Mouse (Mus musculus): ENCODE data around the gene Scaf4. TPM values are rescaled to one million over a fixed set of nuclear protein-coding genes. Genes with fewer than 3 reads are reported as not detected.

The Scaf4 gene
- 23.7 TPM for polyA plus RNA-seq (2014; fragmentation: Illumina TruSeq; extraction: RNeasy Lipid Tissue Mini Kit (QIAGEN cat#74804))

GRCm38 (mm10) chr16:90283905-90284891 lies at the start of gene Scaf4:
TSS of gene Scaf4 (minus strand) at chr16:90284503.

GRCm38 (mm10) chr16:90220026-90220891 lies 64.0 kb downstream of the Scaf4 start, which contains the start of gene Sod1:
TSS of gene Sod1 (plus strand) at chr16:90220754.

Other genes with a start within 250 kb of the Scaf4 start
- gene Tiam1, start 140.7 kb downstream of the Scaf4 start, polyA plus RNA-seq (2014; fragmentation: Illumina TruSeq; extraction: RNeasy Lipid Tissue Mini Kit (QIAGEN cat#74804)) = 14.9 TPM
- 268 TPM for gene Sod1, start 63.7 kb downstream of the Scaf4 start, polyA plus RNA-seq (2014; fragmentation: Illumina TruSeq; extraction: RNeasy Lipid Tissue Mini Kit (QIAGEN cat#74804))
- 2.9 TPM for gene Hunk, start 101.5 kb upstream of the Scaf4 start, polyA plus RNA-seq (2014; fragmentation: Illumina TruSeq; extraction: RNeasy Lipid Tissue Mini Kit (QIAGEN cat#74804))

Data from ovary, adult 10 weeks (tissue).